Mouse (Mus musculus) neural tube, embryonic 13.5 days (tissue): Measurements from ENCODE around the gene Cyb5r3. TPM values are rescaled to one million over a fixed set of nuclear protein-coding genes. Genes with fewer than 3 reads are reported as not detected.

Experiments used
- ATAC-seq: fragments of 200-750 bp; cut with Nextera tagmentation; 2 replicates; pipeline ENCODE4 v1.8.0; 2017; ENCODE audit warnings: low read depth, mild to moderate bottlenecking, moderate TSS enrichment, moderate library complexity
- H3K27ac ChIP-seq: fragments of 300-500 bp; sonication (generic); replicated peaks from 2 replicates; pipeline ENCODE4 v1.5.1; 2015; ENCODE audit warnings: moderate library complexity, mild to moderate bottlenecking, inconsistent platforms
- H3K27me3 ChIP-seq: fragments of 300-500 bp; sonication (generic); 2 replicates; pipeline ENCODE4 v1.6.1; 2015; ENCODE audit warnings: mild to moderate bottlenecking, inconsistent platforms
- H3K36me3 ChIP-seq: fragments of 300-500 bp; sonication (generic); 2 replicates; pipeline ENCODE4 v1.6.1; 2015; ENCODE audit warnings: mild to moderate bottlenecking, inconsistent platforms
- H3K4me1 ChIP-seq: fragments of 300-500 bp; sonication (generic); replicated peaks from 2 replicates; pipeline ENCODE4 v1.6.1; 2015; ENCODE audit warnings: inconsistent platforms
- H3K4me2 ChIP-seq: fragments of 300-500 bp; sonication (generic); 2 replicates; pipeline ENCODE4 v1.6.1; 2015; ENCODE audit warnings: inconsistent platforms, mild to moderate bottlenecking, moderate library complexity
- H3K4me3 ChIP-seq: fragments of 300-500 bp; sonication (generic); 2 replicates; pipeline ENCODE4 v1.5.1; 2015; ENCODE audit warnings: mild to moderate bottlenecking, inconsistent platforms
- H3K9ac ChIP-seq: fragments of 300-500 bp; sonication (generic); 2 replicates; pipeline ENCODE4 v1.6.1; 2015; ENCODE audit warnings: moderate library complexity, mild to moderate bottlenecking, inconsistent platforms
- H3K9me3 ChIP-seq: fragments of 300-500 bp; sonication (generic); 2 replicates; pipeline ENCODE4 v1.6.1; 2016; ENCODE audit warnings: inconsistent platforms
- WGBS: fragments of 180-500 bp; shearing (Covaris S2); methylation state at CpG from one replicate; pipeline ENCODE4 v1.1.7; 2015; 5-methylcytosine and 5-hydroxymethylcytosine counted together
- polyA plus RNA-seq: library from polyadenylated mRNA; unstranded; fragments of >200 nt; fragmentation: Nextera tagmentation; extraction: Ambion mirVana; gene quantifications from 2 replicates; pipeline ENCODE4 v1.2.1, GENCODE M21; 2015

Gene Cyb5r3
- polyA plus RNA-seq, 1 experiment from 2014 or later: 140 TPM

- Histone ChIP-seq H3K36me3 (no peaks in the 10 kb centered on the region), H3K4me2 (no peak overlapping the region)
Measured at GRCm38 (mm10) chr15:83181800-83182330, 9.5 kb upstream of the Cyb5r3 start.

GRCm38 (mm10) chr15:83180004-83180403 is 7.6 kb upstream of the Cyb5r3 start:
- 88% methylated on average over 6 of the region's 6 CpGs for WGBS

More at GRCm38 (mm10) chr15:83181800-83182330, 9.5 kb upstream of the Cyb5r3 start:
- 53% methylated on average over 4 of the region's 4 CpGs for WGBS
- Histone ChIP-seq H3K4me3 (no peak overlapping the region), H3K27me3 (no peaks in the 10 kb centered on the region), H3K27ac (no peak overlapping the region), H3K9ac (no peak overlapping the region), H3K9me3 (no peaks in the 10 kb centered on the region), H3K4me1 (no peaks in the 10 kb centered on the region)
- no peak for ATAC-seq

GRCm38 (mm10) chr15:83176653-83177052 is 4.3 kb upstream of the Cyb5r3 start:
- 78% methylated on average over 4 of the region's 4 CpGs for WGBS
- H3K4me3 ChIP-seq: no peak overlapping the region
- no peaks in the 10 kb centered on the region for H3K9me3 ChIP-seq
- no peak overlapping the region for H3K9ac ChIP-seq
- H3K27me3 ChIP-seq: no peaks in the 10 kb centered on the region
- no peaks in the 10 kb centered on the region for H3K36me3 ChIP-seq
- no peak overlapping the region for H3K4me2 ChIP-seq
- no peak for ATAC-seq
- peaks cover 11% of the 10 kb centered on the region for H3K4me1 ChIP-seq
- H3K27ac ChIP-seq: no peak overlapping the region

More at GRCm38 (mm10) chr15:83180004-83180403, 7.6 kb upstream of the Cyb5r3 start:
- Histone ChIP-seq H3K9me3 (no peaks in the 10 kb centered on the region), H3K9ac (no peak overlapping the region), H3K4me1 (no peaks in the 10 kb centered on the region), H3K4me3 (no peak overlapping the region), H3K27me3 (no peaks in the 10 kb centered on the region), H3K4me2 (no peak overlapping the region), H3K36me3 (no peaks in the 10 kb centered on the region), H3K27ac (no peak overlapping the region)
- ATAC-seq: no peak

- Histone ChIP-seq H3K4me2 (no peak overlapping the region), H3K9ac (no peak overlapping the region), H3K27me3 (no peaks in the 10 kb centered on the region), H3K27ac (no peak overlapping the region), H3K36me3 (no peaks in the 10 kb centered on the region), H3K4me1 (peaks cover 35% of the 10 kb centered on the region), H3K4me3 (no peak overlapping the region), H3K9me3 (no peaks in the 10 kb centered on the region)
- no peak for ATAC-seq
- 93% methylated on average over 14 of the region's 14 CpGs for WGBS
Measured at GRCm38 (mm10) chr15:83173914-83174884, 1.8 kb upstream of the Cyb5r3 start.

- Histone ChIP-seq H3K4me1 (peaks cover 51% of the 10 kb centered on the region), H3K4me3 (peak overlapping the region; percentile 88), H3K4me2 (peak overlapping the region; percentile 81), H3K27ac (peak overlapping the region; percentile 91), H3K9me3 (no peaks in the 10 kb centered on the region), H3K27me3 (no peaks in the 10 kb centered on the region), H3K9ac (peak overlapping the region; percentile 89), H3K36me3 (no peaks in the 10 kb centered on the region)
- under 1% methylated on average over 67 of the region's 67 CpGs for WGBS
- peak; percentile 99 for ATAC-seq
Measured at GRCm38 (mm10) chr15:83171712-83172481, 495 bp downstream of the Cyb5r3 start.

DNA sequence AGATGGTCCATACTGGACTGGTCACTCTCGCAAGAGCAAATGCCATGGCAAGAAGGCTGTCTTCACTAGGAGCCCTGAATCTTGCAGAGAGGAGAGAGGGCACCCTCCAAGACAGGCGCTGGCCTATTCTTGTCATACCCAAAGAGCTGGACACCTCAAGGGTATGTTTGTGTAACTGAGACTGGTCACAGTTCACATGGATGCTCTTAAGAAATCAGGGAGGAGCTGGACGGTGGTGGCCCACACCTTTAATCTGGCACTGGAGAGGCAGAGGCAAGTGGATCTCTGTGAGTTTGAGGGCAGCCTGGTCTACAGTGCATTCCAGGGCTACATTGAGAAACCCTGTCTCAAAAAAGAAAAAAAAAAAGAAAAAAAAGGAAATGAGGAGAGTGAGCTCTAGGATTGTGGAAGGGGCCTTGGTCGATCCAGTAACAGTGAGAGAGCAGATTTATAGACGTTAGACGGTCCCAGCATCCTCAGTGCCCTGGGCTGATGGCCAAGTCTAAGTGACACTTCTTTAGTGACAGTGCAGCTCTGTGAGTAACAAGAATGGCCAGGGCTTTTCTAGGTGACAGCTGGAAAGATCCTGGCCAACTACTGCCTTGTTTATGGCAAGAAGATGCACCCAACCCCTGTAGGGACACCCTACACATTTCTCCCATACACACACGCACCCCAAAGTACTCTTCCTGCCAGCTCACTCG is 1.3 kb downstream of the Cyb5r3 start:
- Histone ChIP-seq H3K27ac (peak overlapping the region; percentile 91), H3K27me3 (no peaks in the 10 kb centered on the region), H3K36me3 (no peaks in the 10 kb centered on the region), H3K9ac (peak overlapping the region; percentile 89), H3K4me3 (peak overlapping the region; percentile 88), H3K9me3 (no peaks in the 10 kb centered on the region), H3K4me1 (peaks cover 55% of the 10 kb centered on the region), H3K4me2 (peak overlapping the region; percentile 81)
- ATAC-seq: no peak
- WGBS: 48% methylated on average over 8 of the region's 8 CpGs

GRCm38 (mm10) chr15:83169772-83170722 is 2.3 kb downstream of the Cyb5r3 start:
- Histone ChIP-seq H3K36me3 (peaks cover 6% of the 10 kb centered on the region), H3K4me1 (peaks cover 55% of the 10 kb centered on the region), H3K4me3 (no peak overlapping the region), H3K9ac (0 out of 2 replicates have a peak overlapping the region, but pooled peaks have one; percentile 28), H3K9me3 (no peaks in the 10 kb centered on the region), H3K27me3 (no peaks in the 10 kb centered on the region), H3K27ac (no peak overlapping the region), H3K4me2 (0 out of 2 replicates have a peak overlapping the region, but pooled peaks have one; percentile 81)
- no peak for ATAC-seq
- WGBS: 87% methylated on average over 8 of the region's 8 CpGs

- ATAC-seq: no peak
- 73% methylated on average over 7 of the region's 7 CpGs for WGBS
- H3K9me3 ChIP-seq: no peaks in the 10 kb centered on the region
- H3K4me3 ChIP-seq: no peak overlapping the region
- no peak overlapping the region for H3K27ac ChIP-seq
- H3K27me3 ChIP-seq: no peaks in the 10 kb centered on the region
- no peak overlapping the region for H3K4me2 ChIP-seq
- H3K9ac ChIP-seq: 0 out of 2 replicates have a peak overlapping the region, but pooled peaks have one; percentile 28
- H3K36me3 ChIP-seq: peaks cover 10% of the 10 kb centered on the region
- peaks cover 55% of the 10 kb centered on the region for H3K4me1 ChIP-seq
Measured at GRCm38 (mm10) chr15:83168875-83169771, 3.3 kb downstream of the Cyb5r3 start.

DNA sequence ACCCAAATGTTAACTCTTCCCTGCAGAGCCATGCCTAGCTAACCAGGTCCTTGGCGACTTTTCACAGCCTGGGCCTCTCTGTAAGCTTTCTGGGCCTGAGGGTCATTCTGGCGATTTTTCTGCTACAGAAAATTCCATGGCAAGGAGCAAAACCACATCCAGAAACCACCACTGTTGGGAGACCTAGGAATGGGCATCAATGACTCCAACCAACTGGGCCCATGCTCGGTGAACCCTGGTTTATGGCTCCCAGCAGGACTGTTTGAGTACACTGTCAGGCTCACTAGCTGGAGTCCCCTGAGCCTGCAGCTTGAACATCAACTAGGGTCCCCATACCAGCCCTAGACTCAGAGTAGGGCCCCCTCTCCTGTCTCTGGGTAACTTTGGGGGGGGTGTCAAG is 4.1 kb downstream of the Cyb5r3 start:
- H3K4me1 ChIP-seq: peaks cover 54% of the 10 kb centered on the region
- peaks cover 10% of the 10 kb centered on the region for H3K36me3 ChIP-seq
- H3K27ac ChIP-seq: no peak overlapping the region
- ATAC-seq: no peak
- no peaks in the 10 kb centered on the region for H3K9me3 ChIP-seq
- no peak overlapping the region for H3K4me2 ChIP-seq
- WGBS: 75% methylated on average over 3 of the region's 3 CpGs
- no peaks in the 10 kb centered on the region for H3K27me3 ChIP-seq
- no peak overlapping the region for H3K4me3 ChIP-seq
- H3K9ac ChIP-seq: no peak overlapping the region

DNA sequence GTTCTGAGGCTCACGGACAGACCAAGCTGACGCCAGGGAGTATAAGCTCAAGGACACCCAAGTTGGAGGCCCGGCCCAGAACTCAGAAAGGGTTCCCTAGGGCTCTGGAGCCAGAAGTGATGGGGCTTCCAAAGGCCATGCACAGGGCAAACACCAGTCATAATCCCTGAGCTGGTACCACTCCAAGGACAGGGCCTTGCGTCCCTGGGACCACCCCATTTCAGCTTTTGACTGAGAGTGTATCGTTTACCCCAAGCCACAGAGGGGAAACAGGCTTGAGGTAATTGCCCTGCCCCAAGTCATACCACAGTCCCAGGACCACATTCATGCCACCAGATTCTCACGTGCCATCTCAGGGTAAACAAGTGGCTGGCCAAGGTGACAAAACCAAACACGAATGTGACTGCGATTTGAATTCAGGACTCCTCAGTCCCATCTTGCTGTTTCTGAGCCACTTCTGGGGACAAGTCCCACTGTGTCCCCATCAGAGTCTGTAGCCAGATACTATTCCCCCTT is 4.8 kb downstream of the Cyb5r3 start:
- Histone ChIP-seq H3K36me3 (peaks cover 13% of the 10 kb centered on the region), H3K9ac (0 out of 2 replicates have a peak overlapping the region, but pooled peaks have one; percentile 17), H3K27ac (no peak overlapping the region), H3K4me2 (no peak overlapping the region), H3K9me3 (no peaks in the 10 kb centered on the region), H3K4me3 (no peak overlapping the region), H3K4me1 (peaks cover 47% of the 10 kb centered on the region), H3K27me3 (no peaks in the 10 kb centered on the region)
- ATAC-seq: no peak
- WGBS: 90% methylated on average over 8 of the region's 8 CpGs
